Mouse (Mus musculus): ENCODE data around the gene Fzd10.

The Fzd10 gene

DNA sequence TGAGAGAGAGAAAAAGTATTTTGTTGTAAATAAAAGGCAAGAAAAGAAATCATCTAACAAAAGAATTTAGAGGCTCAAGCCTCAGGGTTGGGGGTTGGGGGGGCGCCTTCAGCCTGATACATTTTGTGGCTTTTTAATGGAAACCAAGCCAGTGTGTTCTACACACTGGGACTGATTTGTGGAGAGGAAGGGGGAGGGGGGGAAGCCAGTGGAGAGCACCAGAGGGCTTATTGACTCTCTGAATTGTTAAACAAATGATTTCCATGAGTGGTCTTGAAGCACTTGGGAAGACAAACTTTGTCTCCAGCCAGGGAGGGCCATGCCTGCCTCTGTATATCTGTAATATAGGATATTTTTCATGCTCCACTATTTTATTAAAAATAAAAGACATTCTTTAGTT, 3.0 kb downstream of the Fzd10 start:
- no peak for DNase-seq

DNA sequence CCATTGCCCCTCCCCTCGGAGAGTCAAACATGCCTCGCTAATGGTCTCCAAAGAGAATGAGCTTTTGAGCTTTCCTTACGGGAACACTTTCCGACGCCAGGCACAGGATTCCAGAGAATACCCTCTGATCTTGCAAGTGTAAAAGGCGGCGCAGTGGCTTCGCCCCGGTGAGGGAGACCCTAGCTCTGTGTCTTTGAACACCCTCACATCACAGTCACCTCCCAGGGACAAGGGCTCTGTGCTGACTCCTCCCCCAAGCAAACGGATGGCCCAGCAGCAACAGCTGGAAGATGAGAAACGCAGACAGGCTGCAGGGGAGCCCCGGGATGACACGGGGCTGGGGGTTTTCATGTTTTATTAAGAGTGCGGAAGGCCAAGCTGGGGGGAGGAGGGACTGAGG, 6.0 kb downstream of the Fzd10 start:
- no peak for DNase-seq

DNA sequence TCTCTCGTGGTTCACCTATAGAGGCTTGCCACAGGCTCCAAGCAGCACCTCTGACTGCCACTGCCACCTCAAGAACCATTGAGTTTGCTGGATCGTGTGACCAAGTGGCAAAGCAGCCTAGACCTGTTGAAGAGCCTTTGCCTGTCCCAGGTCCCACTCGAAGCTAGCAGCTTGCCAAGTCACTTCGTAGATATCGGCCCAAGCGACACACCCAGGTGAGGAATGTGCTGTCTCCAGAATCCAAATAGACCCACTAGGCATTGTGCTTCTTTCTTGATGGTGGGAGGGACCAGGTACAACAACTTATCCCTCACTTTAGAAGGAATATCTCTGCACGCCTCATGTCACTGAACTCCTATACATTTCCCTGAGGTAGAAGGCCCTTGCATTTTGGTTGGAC, 8.4 kb downstream of the Fzd10 start:
- DNase-seq = no peak

DNA sequence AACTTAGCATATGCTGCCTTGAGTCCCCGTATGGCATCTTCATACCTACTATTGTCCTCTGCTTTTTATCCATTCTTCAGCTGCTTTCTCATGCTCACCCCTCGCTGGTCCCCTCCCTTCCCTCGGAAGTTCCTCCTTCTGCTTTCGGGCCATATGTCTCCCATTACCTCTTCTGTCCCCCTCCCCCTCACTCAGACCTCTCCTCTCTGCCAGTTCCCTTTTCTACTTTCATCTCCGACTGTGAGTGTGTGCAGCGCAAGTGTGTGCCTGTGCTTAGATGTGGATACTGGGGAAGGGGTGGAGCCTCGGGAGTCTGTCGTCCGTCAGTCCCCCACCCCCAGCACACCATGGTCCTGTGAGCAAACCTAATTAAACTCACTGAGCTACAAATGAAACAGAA, 17.0 kb downstream of the Fzd10 start:
- peak in 1 of 2 experiments; percentile 2 for DNase-seq

DNA sequence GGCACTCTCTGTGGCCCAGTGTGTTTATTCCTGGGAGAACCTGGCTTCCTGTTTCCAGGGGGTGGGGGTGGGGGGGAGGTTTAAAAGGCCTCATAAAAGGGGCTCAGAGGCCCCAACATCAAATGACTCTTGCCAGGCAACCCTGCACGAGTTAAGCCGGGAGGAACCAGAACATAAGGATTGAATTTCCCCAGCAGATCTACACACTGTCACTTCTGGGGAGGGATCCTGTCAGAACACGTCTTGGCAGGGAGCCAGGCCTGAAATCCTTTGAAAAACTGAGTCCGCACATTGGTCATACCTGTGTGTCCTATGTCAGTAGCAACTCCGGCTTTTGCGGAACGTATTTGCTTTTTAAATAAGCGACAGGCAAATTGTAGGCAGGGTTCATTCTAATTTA, 19.3 kb downstream of the Fzd10 start:
- DNase-seq = no peak

DNA sequence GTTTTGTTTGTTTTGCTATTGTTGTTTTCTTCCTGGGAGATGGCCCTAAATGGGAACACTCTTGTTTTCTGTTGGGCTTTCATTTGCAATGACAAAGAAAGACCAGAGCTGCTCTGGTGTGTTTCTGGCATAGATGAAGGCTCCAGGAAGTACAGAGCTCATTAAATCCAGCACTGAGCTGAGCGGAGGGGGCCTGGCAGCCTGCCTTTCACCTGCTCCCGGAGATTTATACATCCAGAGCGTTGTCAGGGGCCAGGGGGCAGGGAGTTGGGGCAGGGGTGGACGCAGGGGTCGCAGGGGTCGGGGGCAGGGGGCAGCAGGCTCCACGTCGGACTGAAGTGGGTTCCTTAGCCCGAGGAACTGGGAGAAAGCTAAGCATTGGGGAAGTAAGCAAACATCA, 19.8 kb downstream of the Fzd10 start:
- DNase-seq = no peak

DNA sequence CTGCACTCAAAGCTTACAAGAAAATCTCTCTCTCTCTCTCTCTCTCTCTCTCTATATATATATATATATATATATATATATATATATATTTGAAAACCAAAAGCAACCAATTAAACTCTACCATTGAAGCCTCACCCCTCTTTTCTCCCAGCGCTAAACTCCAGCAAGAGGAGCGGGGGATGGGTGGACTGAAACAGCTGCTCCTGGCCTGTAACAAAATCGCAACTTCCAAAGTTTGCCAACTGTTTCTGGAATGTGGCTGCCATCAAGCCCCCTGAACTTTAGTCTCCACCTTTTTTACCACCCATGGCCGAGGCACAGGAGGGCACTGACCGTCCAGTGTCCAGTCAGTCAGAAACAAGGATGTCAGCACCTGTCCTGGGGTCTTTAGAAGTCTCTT, 27.1 kb downstream of the Fzd10 start:
- no peak for DNase-seq

DNA sequence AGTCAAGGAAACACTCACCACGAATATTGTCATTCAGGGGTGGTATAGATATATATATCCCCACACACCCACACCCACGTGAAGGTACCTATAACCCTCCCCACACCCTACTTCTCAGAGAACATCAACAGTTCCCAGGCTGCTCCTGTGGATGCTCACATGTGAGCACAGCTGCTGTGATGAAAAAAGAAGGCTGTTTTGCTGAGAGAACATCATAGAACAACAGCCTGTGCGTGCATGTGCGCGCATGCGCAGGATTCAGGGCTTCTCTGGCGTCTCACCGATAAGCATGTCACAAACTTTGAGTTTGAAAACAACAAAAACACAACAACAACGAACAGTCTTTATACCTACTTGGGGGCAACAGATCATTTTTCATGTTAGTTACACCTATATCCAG, 36.0 kb downstream of the Fzd10 start:
- DNase-seq = no peak

DNA sequence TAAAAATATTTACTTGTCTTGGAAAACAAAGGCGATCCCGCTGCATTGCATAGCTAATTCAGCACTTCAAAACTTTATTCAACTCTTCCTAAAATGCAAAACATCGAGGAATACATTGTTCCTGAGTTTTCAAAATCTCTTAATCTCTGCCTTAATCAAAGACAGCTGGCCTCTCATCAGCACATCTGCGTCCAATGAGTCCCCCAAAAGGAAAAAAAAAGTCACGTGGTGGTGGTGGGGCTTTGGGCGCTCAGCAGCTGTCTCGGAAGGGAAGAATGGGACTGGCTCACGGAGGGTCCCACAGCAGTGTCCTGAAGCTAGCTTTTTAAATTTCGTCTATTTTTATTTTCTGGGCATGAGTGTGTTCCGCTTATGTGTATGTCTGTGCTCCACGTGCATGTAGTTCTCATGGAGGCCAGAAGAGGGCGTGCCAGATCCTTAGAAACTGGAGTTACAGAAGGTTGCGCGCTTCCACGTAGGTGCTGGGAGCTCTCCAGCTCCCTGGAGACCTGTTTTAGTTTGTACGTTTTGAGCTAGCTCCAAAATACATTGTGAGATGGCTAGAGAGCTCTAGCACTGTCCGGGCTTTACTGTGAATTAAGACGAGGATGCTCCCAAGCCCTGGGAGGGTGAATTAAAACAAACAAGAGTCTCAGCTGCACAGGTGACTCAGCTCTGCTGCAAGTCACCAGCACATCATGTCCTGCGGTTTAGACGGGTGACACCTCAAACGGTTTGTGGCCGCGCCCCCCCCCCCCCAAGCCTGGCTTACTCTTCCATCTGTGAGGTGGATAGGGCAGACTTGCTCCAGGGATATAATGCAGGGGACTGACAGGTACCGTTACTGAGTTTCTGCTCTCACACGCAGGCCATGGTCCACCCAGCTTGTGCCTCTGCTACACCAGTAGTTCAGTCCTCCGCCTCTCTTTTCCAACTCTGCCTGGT, 36.7 kb downstream of the Fzd10 start:
- no peak for DNase-seq

DNA sequence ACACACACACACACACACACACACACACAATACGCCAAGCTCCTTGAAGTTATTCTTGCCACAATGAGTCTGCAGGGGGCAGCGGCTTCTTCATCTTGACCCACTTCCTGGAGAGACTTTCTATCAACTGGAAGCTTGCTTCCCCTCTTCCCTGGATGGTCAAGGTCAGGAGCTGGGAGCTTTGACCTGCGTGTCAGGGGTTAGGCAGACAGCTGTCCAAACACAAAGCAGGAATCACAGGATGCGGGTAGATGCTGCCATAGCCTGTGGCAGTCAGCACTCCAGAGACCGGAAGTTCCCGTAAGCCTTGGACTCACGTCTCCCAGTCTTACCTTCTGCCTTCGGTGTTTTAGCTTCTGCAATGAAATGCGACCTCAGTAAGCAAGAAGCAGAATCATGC, 38.1 kb downstream of the Fzd10 start:
- DNase-seq = no peak

DNA sequence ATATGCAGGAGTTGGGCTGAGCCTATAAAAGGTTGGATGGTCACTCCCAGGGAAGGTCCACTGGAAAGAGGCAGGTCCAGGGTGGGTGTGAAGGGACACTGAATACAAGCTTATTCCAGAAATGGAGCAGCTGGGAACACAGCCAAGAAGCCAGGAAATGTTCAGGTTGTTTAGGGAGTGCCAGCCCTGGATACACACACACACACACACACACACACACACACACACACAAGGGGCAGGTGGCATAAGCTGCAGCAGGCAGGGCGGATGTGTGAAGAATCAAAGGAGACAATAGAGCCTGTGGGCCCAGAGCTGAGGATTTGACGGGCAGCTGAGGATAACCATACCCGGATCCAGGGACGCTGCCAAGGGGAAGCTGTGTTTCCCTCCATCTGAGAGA, 42.4 kb downstream of the Fzd10 start:
- DNase-seq = no peak

DNA sequence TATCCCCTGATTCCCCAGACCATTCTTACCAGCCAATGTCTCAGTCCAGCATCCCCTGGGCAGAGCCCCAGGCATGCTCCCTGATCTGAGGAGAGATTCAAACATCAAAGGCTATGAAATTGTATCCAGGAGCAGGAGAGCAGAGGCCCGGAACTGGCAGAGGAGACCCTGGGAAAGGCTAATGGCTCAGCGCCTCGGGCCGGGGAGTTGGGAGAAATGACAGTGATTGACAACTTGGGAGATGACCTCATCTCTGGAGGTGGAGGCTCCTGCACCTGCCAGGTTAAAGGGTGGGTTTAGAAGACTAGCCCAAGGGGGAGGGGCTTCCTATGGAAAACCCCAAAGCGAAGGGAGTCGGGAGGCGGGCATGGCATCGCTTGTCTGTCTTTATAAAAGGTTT, 45.1 kb downstream of the Fzd10 start:
- DNase-seq = no peak

DNA sequence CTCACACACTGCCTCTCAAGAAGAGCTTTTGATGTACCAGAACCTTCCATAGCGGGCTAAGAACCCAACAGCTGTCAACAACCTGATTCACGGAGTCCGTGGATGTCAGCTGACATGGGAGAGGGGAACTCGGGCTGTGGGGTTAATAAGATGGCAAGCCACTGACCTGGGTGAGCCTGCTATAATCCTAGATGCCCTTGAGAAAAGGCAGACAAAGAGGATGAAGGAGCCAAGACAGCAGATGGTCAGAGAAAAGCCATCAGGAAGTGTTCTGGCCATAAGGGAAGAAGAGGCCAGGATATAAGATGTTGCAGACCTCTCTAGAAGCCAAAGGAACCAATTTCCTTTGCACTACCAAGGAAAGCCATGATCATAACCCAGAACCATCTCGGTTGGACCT, 45.6 kb downstream of the Fzd10 start:
- DNase-seq = no peak

DNA sequence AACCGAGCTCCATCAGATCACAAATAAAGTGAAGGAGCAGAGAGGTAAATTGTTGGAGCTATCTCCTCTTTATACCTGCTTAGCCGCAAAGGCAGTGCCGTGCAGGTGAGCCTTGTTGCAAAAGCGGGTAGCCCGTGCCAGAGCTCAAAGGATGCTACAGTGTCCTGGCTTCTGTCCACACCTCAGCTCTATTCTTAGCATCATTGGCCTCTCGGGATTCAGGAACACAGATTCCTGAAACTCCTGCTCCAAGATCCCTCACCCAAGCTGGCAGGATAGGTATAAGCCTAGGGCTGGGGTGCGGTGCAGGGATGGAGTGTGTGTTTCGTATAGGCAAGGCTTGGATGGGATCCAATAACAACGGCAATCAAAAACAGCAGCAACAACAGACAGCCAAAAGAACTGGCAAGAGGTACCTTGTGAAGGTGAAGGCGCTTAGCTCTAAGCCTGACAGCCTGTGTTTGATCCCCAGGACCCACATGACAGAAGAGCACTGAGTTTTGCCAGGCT, 46.6 kb downstream of the Fzd10 start:
- no peak for DNase-seq

DNA sequence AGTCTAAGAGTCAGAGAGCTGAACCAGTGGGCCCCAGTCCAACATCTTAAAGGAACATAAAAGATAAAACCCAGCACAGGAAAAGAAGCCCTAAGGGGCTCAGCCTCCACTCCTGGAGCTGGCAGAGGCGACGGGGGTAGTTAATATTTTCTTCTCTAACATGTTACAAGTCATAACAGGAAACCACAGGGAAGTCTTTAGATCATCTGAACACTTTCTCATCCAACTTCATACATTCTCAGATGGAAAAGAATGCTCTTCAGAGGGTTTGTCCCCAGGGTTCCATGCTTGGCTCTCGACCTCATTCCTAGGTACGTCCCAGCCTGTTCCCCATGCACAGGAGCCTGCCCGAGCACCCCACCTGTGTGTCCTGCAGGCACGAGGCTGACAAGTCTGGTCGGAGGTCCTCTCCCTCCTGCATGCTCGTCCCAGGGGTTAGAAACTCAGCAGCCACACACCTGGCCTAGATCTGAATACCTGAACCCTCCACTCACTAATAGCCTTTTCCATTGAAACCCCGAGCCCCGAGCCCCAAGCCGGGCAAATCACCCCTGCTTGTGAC, 48.8 kb downstream of the Fzd10 start:
- no peak for DNase-seq
